Mouse (Mus musculus) left cerebral cortex, postnatal 25 days (tissue): ENCODE results near the gene Gipr. TPM values are rescaled to one million over a fixed set of nuclear protein-coding genes. Genes with fewer than 3 reads are reported as not detected.
A peak's percentile ranks its signal among the peaks of the same experiment; 100 is the strongest.

Experiments
- DNase-seq, 2 experiments: peaks; one replicate each; pipeline ENCODE4 v3.0.0; 2022; ENCODE audit warnings: low spot score in 2 of 2, mixed read lengths in 1 of 2
- intact Hi-C: fragments of 180-260 bp; cut with DNase I; formaldehyde crosslinking; loops from one replicate; pipeline ENCODE4 v1.15.1; 2025
- total RNA-seq, 2 experiments: library from RNA; stranded (reverse); gene quantifications; 2 replicates each; pipeline ENCODE4 v1.2.3; 2021

Gene Gipr
- total RNA-seq, 2 experiments from 2014 or later = 1.1 to 1.5 TPM

DNA sequence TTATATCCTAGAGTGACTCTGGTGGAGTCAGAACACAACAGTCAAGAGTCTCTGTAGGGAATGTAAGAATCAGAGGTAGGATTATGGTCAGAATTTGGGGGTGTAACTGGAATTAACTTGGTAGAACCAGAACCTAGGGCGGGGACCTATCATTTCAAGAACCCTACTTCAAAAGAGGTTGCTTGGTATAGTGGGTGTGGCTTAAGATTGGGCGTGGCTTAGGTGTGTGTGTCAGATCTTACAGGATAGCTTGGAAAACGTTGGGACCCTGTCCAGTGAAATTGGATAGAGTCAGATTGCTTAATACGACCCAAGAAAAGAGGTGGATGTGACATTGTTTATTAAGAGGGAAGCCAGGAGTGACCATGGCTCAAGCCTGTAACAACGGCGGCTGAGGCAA is 14.0 kb upstream of the Gipr start:
- no peak for DNase-seq
- intact Hi-C loops = loop anchor here (2.0 to 5.0 kb wide), 3 partner anchors 29 to 122 kb away; partner anchors contain the start of gene Opa3

DNA sequence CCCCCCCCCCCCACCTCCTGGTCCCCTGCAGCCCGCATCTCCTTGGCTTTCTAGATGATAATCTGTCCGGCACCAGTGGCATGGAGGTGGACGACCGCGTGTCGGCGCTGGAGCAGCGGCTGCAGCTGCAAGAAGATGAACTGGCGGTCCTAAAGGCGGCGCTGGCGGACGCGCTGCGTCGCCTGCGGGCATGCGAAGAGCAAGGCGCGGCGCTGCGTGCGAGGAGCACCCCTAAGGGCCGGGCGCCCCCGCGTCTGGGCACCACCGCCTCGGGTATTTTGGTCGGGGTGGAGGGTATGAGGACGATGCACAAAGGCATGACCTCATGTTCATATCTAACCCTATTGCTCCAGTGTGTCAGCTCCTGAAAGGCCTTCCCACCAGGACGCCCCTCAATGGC is 13.2 kb upstream of the Gipr start:
- intact Hi-C loops = loop anchor here (2.0 to 5.0 kb wide), 3 partner anchors 30 to 123 kb away; partner anchors contain the start of gene Opa3
- DNase-seq = peak; percentile 67 to 72

DNA sequence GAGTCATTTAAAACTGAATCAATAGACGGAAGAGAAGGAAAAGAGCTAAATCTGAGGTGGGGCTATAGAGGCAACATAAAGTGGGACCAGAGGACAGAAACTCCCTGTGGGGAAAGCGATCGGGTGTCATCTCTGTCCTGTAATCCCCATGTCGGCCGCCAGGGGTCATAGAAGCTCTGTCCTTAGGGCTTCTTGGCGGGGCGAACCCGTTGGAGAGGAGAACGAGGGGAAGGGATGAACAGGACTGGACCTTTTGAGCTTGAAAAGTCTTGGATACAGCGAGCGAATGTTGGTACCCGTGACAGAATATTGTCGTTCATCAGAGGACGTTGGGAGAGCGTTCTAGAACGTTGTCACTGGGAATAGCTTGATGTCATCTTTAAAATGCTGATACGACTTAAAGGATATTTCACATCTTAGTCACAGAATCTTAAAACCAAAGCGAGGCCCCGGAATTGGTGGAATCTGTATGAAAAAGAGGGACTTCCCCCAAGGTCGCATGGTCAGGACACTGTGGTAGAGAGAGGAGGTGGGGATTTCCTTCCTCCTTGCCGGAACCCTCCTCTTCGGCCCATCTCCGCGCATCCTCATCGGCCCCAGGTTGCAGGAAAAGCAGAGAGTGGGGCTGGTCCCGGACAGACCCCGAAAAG is 12.6 kb upstream of the Gipr start:
- intact Hi-C loops = loop anchor here (2.0 to 5.0 kb wide), 3 partner anchors 30 to 124 kb away; partner anchors contain the start of gene Opa3

GRCm38 (mm10) chr7:19178035-19178434 is 12.1 kb upstream of the Gipr start:
- intact Hi-C loops = loop anchor here (2.0 to 5.0 kb wide), 3 partner anchors 31 to 124 kb away; partner anchors contain the start of gene Opa3
- peak in 1 of 2 experiments; percentile 69 for DNase-seq

More for the DNA sequence above, 12.6 kb upstream of the Gipr start:
- peak; percentile 82 to 90 for DNase-seq

DNA sequence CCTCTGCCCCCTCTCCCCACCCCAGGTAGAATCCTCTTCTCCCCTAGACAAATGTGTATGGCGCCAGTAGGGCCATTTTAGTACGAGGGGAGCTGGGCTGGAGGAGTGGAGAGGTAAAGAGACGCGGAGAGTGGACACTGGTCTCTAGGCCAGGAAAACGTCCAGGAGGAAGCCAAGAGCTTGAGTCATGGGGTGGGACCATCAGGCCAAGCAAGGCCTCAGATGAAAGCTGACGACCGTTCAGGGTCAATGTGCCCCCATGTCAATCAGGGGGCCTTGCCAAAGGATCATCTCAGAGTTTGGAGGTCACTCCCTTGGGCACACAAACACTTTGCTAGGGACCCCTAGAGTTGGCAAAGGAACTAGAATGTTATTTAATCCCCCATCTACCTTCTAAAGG is 11.3 kb upstream of the Gipr start:
- intact Hi-C loops = loop anchor here (5.0 kb wide), 2 partner anchors 50 to 125 kb away; partner anchors contain the start of gene Opa3
- DNase-seq = no peak

- intact Hi-C loops = loop anchor here (5.0 kb wide), 2 partner anchors 51 to 126 kb away; partner anchors contain the start of gene Opa3
- DNase-seq = no peak
Observed at GRCm38 (mm10) chr7:19176516-19176947, 10.6 kb upstream of the Gipr start.

- intact Hi-C loops = loop anchor here (5.0 kb wide), 2 partner anchors 51 to 126 kb away; partner anchors contain the start of gene Opa3
Observed at GRCm38 (mm10) chr7:19175708-19176515, 10.0 kb upstream of the Gipr start, which contains the start of gene Eml2. Gene Eml2 (plus strand): TSS chr7:19176421.

GRCm38 (mm10) chr7:19172874-19173273 is 6.9 kb upstream of the Gipr start:
- intact Hi-C loops = loop anchor here (1.0 kb wide), 1 partner anchor 16 kb away; no protein-coding TSS in a partner anchor
- peak; percentile 85 to 90 for DNase-seq

More at GRCm38 (mm10) chr7:19175708-19176515, 10.0 kb upstream of the Gipr start, which contains the start of gene Eml2:
- DNase-seq = peak; percentile 87 to 94

- intact Hi-C loops = no loop called here
- no peak for DNase-seq
Observed at GRCm38 (mm10) chr7:19171831-19172230, 5.9 kb upstream of the Gipr start.

DNA sequence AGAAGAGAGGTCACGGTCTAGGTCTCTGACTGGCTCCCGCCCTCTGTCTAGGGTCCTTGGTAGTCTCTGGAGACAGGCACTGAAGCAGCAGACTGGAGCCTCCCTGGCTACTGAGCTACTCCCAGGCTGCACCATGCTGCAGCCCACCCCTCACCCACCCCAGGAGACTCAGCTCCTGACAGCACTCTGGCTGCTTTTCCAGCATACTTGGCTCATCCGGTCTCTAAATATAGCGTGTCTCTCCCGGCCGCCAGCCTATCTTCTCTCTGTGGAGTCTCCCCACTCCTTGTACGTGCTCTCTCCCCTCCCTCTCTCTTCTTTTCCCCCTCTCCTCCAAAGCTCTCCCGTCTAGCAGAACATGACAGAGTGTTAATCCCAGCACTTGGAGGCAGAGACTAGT is 4.2 kb upstream of the Gipr start:
- DNase-seq = peak; percentile 67 to 91
- intact Hi-C loops = no loop called here

GRCm38 (mm10) chr7:19169506-19169905 is 3.6 kb upstream of the Gipr start:
- intact Hi-C loops = no loop called here
- no peak for DNase-seq

- intact Hi-C loops = no loop called here
Observed at GRCm38 (mm10) chr7:19166990-19167389, 1.1 kb upstream of the Gipr start.

DNA sequence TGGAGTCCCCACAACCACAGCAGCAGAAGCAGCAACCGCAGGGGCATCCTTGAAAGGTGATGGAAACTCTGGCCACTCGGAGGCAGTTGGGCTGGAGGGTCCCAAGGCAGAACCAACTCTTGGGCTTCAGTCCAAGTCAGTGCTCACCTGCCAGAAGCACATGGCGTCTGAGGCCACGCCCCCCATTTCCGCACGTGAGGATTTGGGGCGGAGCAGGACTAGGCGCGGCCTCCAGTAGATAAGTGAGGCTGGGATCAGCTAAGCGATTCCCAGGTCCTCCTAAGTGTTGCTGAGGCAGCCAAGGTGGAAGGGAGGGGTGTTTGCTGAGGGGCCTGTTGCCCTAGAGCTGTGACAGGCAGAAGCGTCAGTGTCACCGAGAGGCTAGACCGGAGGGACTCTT is 949 bp downstream of the Gipr start:
- intact Hi-C loops = no loop called here
- DNase-seq = no peak

More at GRCm38 (mm10) chr7:19166990-19167389, 1.1 kb upstream of the Gipr start:
- DNase-seq = no peak

DNA sequence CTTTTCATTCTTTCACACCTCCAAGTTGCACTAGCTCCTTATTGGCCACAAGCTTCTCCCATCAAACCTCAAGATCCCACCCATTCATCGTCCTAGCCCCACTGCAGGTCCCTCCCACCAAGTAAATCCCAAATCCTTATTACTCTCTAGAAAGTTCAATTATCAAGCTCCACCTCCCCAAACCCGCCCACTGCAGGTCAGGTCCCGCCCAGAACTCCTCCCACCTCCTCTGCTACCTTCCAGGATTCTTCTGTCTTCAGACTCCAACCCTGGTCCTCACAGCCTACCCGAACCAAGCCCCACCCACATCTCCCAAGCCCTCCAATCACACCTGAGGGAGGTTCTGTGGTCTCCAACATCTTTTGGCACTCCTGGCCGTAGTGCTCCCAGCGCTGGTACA is 1.7 kb downstream of the Gipr start:
- no peak for DNase-seq
- intact Hi-C loops = no loop called here

DNA sequence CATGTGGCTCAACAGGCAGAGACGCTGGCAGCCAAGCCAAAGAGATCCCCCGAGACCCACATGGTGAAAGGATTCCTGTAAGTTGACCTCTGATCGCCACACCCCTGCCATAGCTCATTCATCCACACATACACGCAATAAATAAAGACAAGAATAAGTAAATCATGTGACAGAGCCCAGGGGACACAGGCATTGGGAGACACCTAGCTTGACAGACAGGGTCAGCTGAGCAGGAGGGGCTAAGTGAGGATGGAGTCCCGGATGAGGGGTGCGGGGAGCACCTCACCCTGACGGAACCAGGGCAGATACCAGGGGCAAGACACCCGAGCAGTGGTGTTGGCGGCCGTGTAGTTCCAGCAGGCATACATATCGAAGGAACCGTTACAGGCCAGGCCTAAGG is 2.2 kb downstream of the Gipr start:
- intact Hi-C loops = no loop called here
- DNase-seq = no peak

DNA sequence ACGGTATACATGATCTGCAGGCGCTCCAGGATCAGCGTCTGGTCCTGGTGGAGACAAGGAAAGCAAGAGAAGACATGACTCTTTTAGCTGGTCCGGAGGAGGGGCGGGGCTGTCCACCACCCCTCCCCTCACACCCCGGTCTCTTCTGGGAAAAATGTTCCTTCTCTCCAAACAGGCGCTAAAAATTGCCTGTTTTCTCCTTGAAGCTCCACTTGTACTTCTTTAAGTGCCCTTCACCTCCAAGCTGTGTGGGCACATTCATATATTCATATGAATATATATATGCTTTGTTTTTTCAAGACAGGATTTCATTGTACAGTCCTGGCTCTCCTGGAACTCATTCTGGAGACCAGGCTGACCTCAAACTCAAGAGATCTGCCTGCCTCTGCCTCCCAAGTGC is 3.0 kb downstream of the Gipr start:
- no peak for DNase-seq
- intact Hi-C loops = no loop called here

DNA sequence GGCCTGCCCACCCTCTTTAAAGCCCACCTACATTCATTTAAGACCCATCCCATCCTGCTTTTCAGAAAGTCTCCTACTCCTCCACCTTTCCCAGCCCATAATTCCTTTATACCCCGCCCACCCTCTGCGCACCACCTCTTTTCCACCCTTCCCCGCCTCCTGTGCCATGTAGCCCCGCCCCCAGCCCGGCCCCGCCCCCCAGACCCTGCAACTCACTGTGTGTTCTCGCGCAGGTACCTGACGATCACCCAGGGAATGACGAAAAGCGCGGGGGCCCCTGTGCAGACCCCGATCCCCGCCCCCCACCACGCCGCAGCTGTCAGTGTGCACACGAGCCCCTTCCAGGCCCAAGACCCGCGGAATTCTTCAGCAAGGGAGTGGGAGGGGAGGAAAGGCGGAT is 5.8 kb downstream of the Gipr start:
- intact Hi-C loops = no loop called here

GRCm38 (mm10) chr7:19159411-19159810 is 6.5 kb downstream of the Gipr start:
- no peak for DNase-seq
- intact Hi-C loops = no loop called here

More for the DNA sequence above, 5.8 kb downstream of the Gipr start:
- DNase-seq = no peak

DNA sequence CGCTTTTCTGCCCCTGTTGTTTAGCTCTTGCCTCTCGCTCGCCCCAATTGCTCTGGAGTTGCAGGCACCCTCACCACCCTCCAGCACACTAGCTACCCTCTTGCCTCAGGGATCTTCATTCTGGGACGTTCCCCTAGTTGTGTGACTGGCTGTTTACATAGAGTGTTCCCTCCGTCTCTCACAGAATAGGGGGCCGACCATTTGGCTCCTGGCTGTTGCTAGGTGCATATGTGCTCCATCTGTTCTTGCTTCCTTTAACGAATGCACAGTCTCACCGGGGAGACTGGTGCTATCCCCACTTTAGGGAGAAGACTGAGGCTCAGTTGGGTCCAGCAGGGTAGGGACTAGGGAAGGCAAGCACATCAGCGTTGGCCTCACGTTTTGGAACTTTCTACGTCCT is 7.3 kb downstream of the Gipr start:
- intact Hi-C loops = no loop called here
- no peak for DNase-seq

DNA sequence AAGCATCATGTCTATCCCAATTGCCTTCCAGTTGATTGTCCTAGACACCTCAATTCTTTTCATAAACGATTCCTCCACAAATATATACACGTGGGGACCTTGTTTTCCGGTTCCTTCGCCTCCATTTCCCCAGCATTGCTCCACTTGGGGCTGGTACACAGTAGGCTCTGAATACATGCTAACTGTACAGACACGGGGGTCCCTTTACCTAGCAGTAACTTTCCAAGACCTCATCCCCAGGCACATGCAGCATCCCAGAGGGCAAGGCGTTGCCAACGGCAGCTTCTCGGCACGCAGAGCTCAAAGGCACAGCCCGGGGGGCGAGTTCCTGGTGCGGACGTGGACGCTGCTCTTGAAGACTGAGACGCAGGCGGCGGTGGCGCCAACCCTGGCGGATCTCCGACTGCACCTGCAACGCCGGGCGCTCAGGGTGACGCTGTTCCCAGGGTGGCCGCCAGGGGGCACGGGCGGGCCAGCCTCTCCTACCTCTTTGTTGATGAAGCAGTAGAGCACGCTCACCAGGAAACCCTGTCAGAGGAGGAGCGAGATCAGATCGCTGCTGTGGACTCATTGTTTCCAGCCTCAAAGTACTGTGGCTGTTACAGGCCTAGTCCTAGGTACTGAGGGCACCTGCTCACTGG is 8.6 kb downstream of the Gipr start:
- DNase-seq = peak; percentile 89 to 95
- intact Hi-C loops = loop anchor here (1.0 kb wide), 1 partner anchor 16 kb away; no protein-coding TSS in a partner anchor
